Mouse (Mus musculus) liver, postnatal 0 days (tissue): ENCODE results near the gene Furin. TPM values are rescaled to one million over a fixed set of nuclear protein-coding genes. Genes with fewer than 3 reads are reported as not detected.
A peak's percentile ranks its signal among the peaks of the same experiment; 100 is the strongest.

Source experiments
- ATAC-seq: fragments of 200-750 bp; cut with Nextera tagmentation; 2 replicates; pipeline ENCODE4 v1.8.0; 2017; ENCODE audit warnings: mild to moderate bottlenecking, moderate library complexity
- DNase-seq: peaks from one replicate; pipeline ENCODE4 v3.0.0-alpha.2; 2016
- H3K27ac ChIP-seq: fragments of 300-500 bp; sonication (generic); 2 replicates; pipeline ENCODE4 v1.5.1; 2014; ENCODE audit warnings: antibody characterized with exemption, moderate library complexity, mild to moderate bottlenecking, low read depth
- H3K27me3 ChIP-seq: fragments of 300-500 bp; sonication (generic); 2 replicates; pipeline ENCODE4 v1.6.1; 2014; ENCODE audit warnings: low read length, control low read depth, mixed read lengths; ENCODE audit not compliant: insufficient read depth
- H3K36me3 ChIP-seq: fragments of 300-500 bp; sonication (generic); replicated peaks from 2 replicates; pipeline ENCODE4 v1.6.1; 2014; ENCODE audit warnings: mild to moderate bottlenecking, control low read depth, low read length, moderate library complexity, mixed read lengths; ENCODE audit not compliant: insufficient read depth
- H3K4me1 ChIP-seq: fragments of 300-500 bp; sonication (generic); 2 replicates; pipeline ENCODE4 v1.6.1; 2014; ENCODE audit warnings: antibody characterized with exemption, mild to moderate bottlenecking, control low read depth; ENCODE audit not compliant: insufficient read depth
- H3K4me2 ChIP-seq: fragments of 300-500 bp; sonication (generic); 2 replicates; pipeline ENCODE4 v1.6.1; 2014; ENCODE audit warnings: low read depth, mild to moderate bottlenecking, low read length, moderate library complexity, mixed read lengths
- H3K4me3 ChIP-seq: fragments of 300-500 bp; sonication (generic); 2 replicates; pipeline ENCODE4 v1.5.1; 2014; ENCODE audit warnings: low read depth, low read length
- H3K9ac ChIP-seq: fragments of 300-500 bp; sonication (generic); replicated peaks from 2 replicates; pipeline ENCODE4 v1.6.1; 2014; ENCODE audit warnings: mild to moderate bottlenecking, moderate library complexity
- H3K9me3 ChIP-seq: fragments of 300-500 bp; sonication (generic); 2 replicates; pipeline ENCODE4 v1.6.1; 2016; ENCODE audit warnings: mild to moderate bottlenecking, control low read depth, low read length, mixed read lengths
- CTCF ChIP-seq: sonication (generic); IDR thresholded peaks from 2 replicates; pipeline ENCODE4 v1.5.1; 2016; ENCODE audit warnings: antibody characterized with exemption, low read depth
- EP300 ChIP-seq: IDR thresholded peaks from 2 replicates; pipeline ENCODE4 v1.6.1; 2016; ENCODE audit warnings: antibody characterized with exemption, low read depth, mild to moderate bottlenecking
- WGBS: fragments of 180-500 bp; shearing (Covaris S2); extraction: QIAGEN DNeasy Blood & Tissue Kit; methylation state at CpG from one replicate; pipeline ENCODE4 v1.1.7; 2014; ENCODE audit not compliant: insufficient replicate concordance; 5-methylcytosine and 5-hydroxymethylcytosine counted together
- polyA plus RNA-seq: library from polyadenylated mRNA; unstranded; fragments of >200 nt; fragmentation: Nextera tagmentation; extraction: Ambion mirVana; gene quantifications from 2 replicates; pipeline ENCODE4 v1.2.1, GENCODE M21; 2015

Gene Furin
- polyA plus RNA-seq, 1 experiment from 2014 or later = 17.7 TPM

GRCm38 (mm10) chr7:80347670-80348586 lies 57.3 kb downstream of the Furin start:
- Histone ChIP-seq H3K27me3 (no peaks in the 10 kb centered on the region), H3K4me3 (no peak overlapping the region), H3K4me1 (peaks cover 16% of the 10 kb centered on the region), H3K27ac (no peak overlapping the region), H3K9ac (no peak overlapping the region), H3K36me3 (peaks cover 11% of the 10 kb centered on the region), H3K4me2 (no peak overlapping the region), H3K9me3 (no peaks in the 10 kb centered on the region)
- ATAC-seq (no peak), DNase-seq (no peak)
- TF ChIP-seq CTCF (no peak), EP300 (no peak)
- 72% methylated on average over 13 of the region's 13 CpGs for WGBS

- Histone ChIP-seq H3K4me3 (no peak overlapping the region), H3K27me3 (no peaks in the 10 kb centered on the region), H3K27ac (no peak overlapping the region), H3K9ac (no peak overlapping the region), H3K9me3 (no peaks in the 10 kb centered on the region), H3K36me3 (0 out of 2 replicates have a peak, but pooled peaks cover 7% of the 10 kb centered on the region), H3K4me1 (peaks cover 21% of the 10 kb centered on the region), H3K4me2 (no peak overlapping the region)
- WGBS = 49% methylated on average over 5 of the region's 5 CpGs
- ATAC-seq (no peak; the same call in 1 of the 2 replicates), DNase-seq (no peak)
- no peak for TF ChIP-seq EP300
- no peak for TF ChIP-seq CTCF
Observed at GRCm38 (mm10) chr7:80346830-80347229, 58.4 kb downstream of the Furin start.

GRCm38 (mm10) chr7:80346173-80346572 lies 59.1 kb downstream of the Furin start:
- Histone ChIP-seq H3K4me3 (no peak overlapping the region), H3K36me3 (0 out of 2 replicates have a peak, but pooled peaks cover 2% of the 10 kb centered on the region), H3K4me1 (peaks cover 22% of the 10 kb centered on the region), H3K4me2 (no peak overlapping the region), H3K27me3 (no peaks in the 10 kb centered on the region), H3K9ac (no peak overlapping the region), H3K27ac (no peak overlapping the region), H3K9me3 (no peaks in the 10 kb centered on the region)
- no peak for TF ChIP-seq CTCF
- no peak for TF ChIP-seq EP300
- WGBS = 84% methylated on average over 9 of the region's 9 CpGs
- DNase-seq (no peak), ATAC-seq (no peak)

- TF ChIP-seq EP300 = no peak
- no peak for TF ChIP-seq CTCF
- ATAC-seq = no peak
- Histone ChIP-seq H3K4me3 (peak overlapping the region; percentile 61), H3K27me3 (no peaks in the 10 kb centered on the region), H3K4me1 (peaks cover 35% of the 10 kb centered on the region), H3K9ac (peak overlapping the region; percentile 81), H3K4me2 (peak overlapping the region; percentile 95), H3K9me3 (no peaks in the 10 kb centered on the region), H3K36me3 (no peaks in the 10 kb centered on the region), H3K27ac (peak overlapping the region; percentile 56; the same call in 1 of the 2 replicates)
- no peak for DNase-seq
- WGBS = 24% methylated on average over 19 of the region's 19 CpGs
Observed at GRCm38 (mm10) chr7:80343270-80344018, 61.8 kb downstream of the Furin start.

GRCm38 (mm10) chr7:80342858-80343257 lies 62.4 kb downstream of the Furin start, which contains the start of gene Hddc3:
Hddc3 (plus strand) TSS chr7:80343104.
- WGBS = 1% methylated on average over 25 of the region's 25 CpGs

GRCm38 (mm10) chr7:80341793-80342192 lies 63.4 kb downstream of the Furin start:
- WGBS = 71% methylated on average over 7 of the region's 7 CpGs

More at GRCm38 (mm10) chr7:80342858-80343257, 62.4 kb downstream of the Furin start, which contains the start of gene Hddc3:
- Histone ChIP-seq H3K4me2 (peak within 1 kb of the TSS; percentile 95), H3K36me3 (no peaks in the 10 kb centered on the region), H3K27ac (peak within 1 kb of the TSS; percentile 56; the same call in 1 of the 2 replicates), H3K9me3 (no peaks in the 10 kb centered on the region), H3K4me3 (peak within 1 kb of the TSS; percentile 61), H3K27me3 (no peaks in the 10 kb centered on the region), H3K4me1 (peaks cover 35% of the 10 kb centered on the region), H3K9ac (peak within 1 kb of the TSS; percentile 81)
- TF ChIP-seq EP300 (no peak), CTCF (peak; percentile 87)
- DNase-seq (peak; percentile 94), ATAC-seq (peak; percentile 46)

More at GRCm38 (mm10) chr7:80341793-80342192, 63.4 kb downstream of the Furin start:
- H3K9ac ChIP-seq = no peak overlapping the region
- no peaks in the 10 kb centered on the region for H3K9me3 ChIP-seq
- H3K4me2 ChIP-seq = no peak overlapping the region
- H3K4me1 ChIP-seq = peaks cover 29% of the 10 kb centered on the region
- DNase-seq (no peak), ATAC-seq (no peak)
- peaks cover under 1% of the 10 kb centered on the region; the same call in 1 of the 2 replicates for H3K36me3 ChIP-seq
- no peak overlapping the region for H3K27ac ChIP-seq
- H3K4me3 ChIP-seq = no peak overlapping the region
- no peak for TF ChIP-seq CTCF
- TF ChIP-seq EP300 = no peak
- no peaks in the 10 kb centered on the region for H3K27me3 ChIP-seq
